Mouse (Mus musculus) cerebellum, adult 11-12 months (tissue): ENCODE data around the gene Fdx1l.

ENCODE experiments used
- DNase-seq: peaks from one replicate; pipeline ENCODE4 v3.0.0; 2022

Fdx1l gene

GRCm38 (mm10) chr9:21026849-21027248 is 46.6 kb downstream of the Fdx1l start:
- no peak for DNase-seq

GRCm38 (mm10) chr9:21025258-21025810 is 48.1 kb downstream of the Fdx1l start:
- no peak for DNase-seq

- DNase-seq: no peak
Observed at GRCm38 (mm10) chr9:21022726-21023125, 50.7 kb downstream of the Fdx1l start.

GRCm38 (mm10) chr9:21022288-21022687 is 51.1 kb downstream of the Fdx1l start:
- DNase-seq: no peak

GRCm38 (mm10) chr9:21021363-21021762 is 52.1 kb downstream of the Fdx1l start:
- DNase-seq: no peak

- DNase-seq: no peak
Observed at GRCm38 (mm10) chr9:21018600-21018999, 54.8 kb downstream of the Fdx1l start.
